8 mouse cellular contexts compared by ENCODE assay signal in genomic region chr11:79961346-79962124, GRCm38 (mm10). TPM values are rescaled to one million over a fixed set of nuclear protein-coding genes. Genes with fewer than 3 reads are reported as not detected.
DNase-seq lines count a peak whose midpoint lies in the region; ATAC-seq and TF ChIP-seq lines count a peak whose summit lies in the region.

No protein-coding gene starts in this region.

- H3K9ac ChIP-seq in intestine, postnatal 0 days (ENCODE audit: low read depth, low read length), result peak overlapping the region; percentile 58

- no peak for ATAC-seq in CD4-positive, CD25-positive, alpha-beta regulatory T cell, adult 4 months
- ATAC-seq in intestine, postnatal 0 days, result peak; percentile 18; the same call in 1 of the 2 replicates

- peak overlapping the region; percentile 95 for H3K4me3 ChIP-seq in thymus, adult 2 months (ENCODE audit: control insufficient read depth, insufficient read depth, low read length)
- H3K4me3 ChIP-seq in intestine, postnatal 0 days (ENCODE audit: low read depth, low read length), result peak overlapping the region; percentile 66
- peak overlapping the region; percentile 66 for H3K4me3 ChIP-seq in midbrain, embryonic 10.5 days

- no peak overlapping the region for H3K27ac ChIP-seq in thymus, adult 2 months (ENCODE audit: control insufficient read depth, insufficient read depth, low read length)
- peak overlapping the region; percentile 54; the same call in 1 of the 2 replicates for H3K27ac ChIP-seq in intestine, postnatal 0 days (ENCODE audit: low read depth, low read length)
- H3K27ac ChIP-seq in midbrain, embryonic 10.5 days (replicated peaks), result peak overlapping the region; percentile 86

- TF ChIP-seq POLR2A in thymus, adult 2 months (IDR thresholded peaks at IDR 0.05; ENCODE audit: control insufficient read depth, extremely low read depth, insufficient read depth, low read length, poor library complexity), result no peak

- no peak for TF ChIP-seq CTCF in thymus, adult 2 months (IDR thresholded peaks at IDR 0.05; ENCODE audit: borderline replicate concordance, control insufficient read depth, extremely low read depth, insufficient read depth, low read length, poor library complexity)
- no peak for TF ChIP-seq CTCF in intestine, postnatal 0 days (IDR thresholded peaks at IDR 0.05; ENCODE audit: low read depth)

- no peaks in the 10 kb centered on the region for H3K27me3 ChIP-seq in thymus, adult 2 months (ENCODE audit: control insufficient read depth, insufficient read depth, low read length)
- H3K27me3 ChIP-seq in intestine, postnatal 0 days (replicated peaks; ENCODE audit: control insufficient read depth, insufficient read depth, low read length), result no peaks in the 10 kb centered on the region
- H3K27me3 ChIP-seq in midbrain, embryonic 10.5 days (ENCODE audit: low read depth, poor library complexity, severe bottlenecking), result no peaks in the 10 kb centered on the region

- WGBS in thymus, adult 2 months, result 10% methylated on average over 27 of the region's 27 CpGs
- 5% methylated on average over 27 of the region's 27 CpGs for WGBS in intestine, postnatal 0 days
- WGBS in midbrain, embryonic 10.5 days, result 8% methylated on average over 27 of the region's 27 CpGs

- peak; percentile 19 for DNase-seq in CD4-positive, CD25-positive, alpha-beta regulatory T cell, adult 2 months (ENCODE audit: low read depth, low spot score)
- peak; percentile 2 for DNase-seq in thymus, adult 2 months
- no peak for DNase-seq in thymus, adult 18-20 months
- DNase-seq in midbrain, embryonic 10.5 days (ENCODE audit: low spot score), result no peak
- DNase-seq in frontal cortex, postnatal 36 days (ENCODE audit: low spot score in 2 of 2), result no peak
- no peak for DNase-seq in adrenal gland, postnatal 4 days (ENCODE audit: low spot score in 2 of 2)

- H3K4me2 ChIP-seq in intestine, postnatal 0 days (replicated peaks; ENCODE audit: low read depth), result peak overlapping the region; percentile 82

- H3K4me1 ChIP-seq in thymus, adult 2 months (replicated peaks; ENCODE audit: control insufficient read depth, insufficient read depth, low read length), result peaks cover 5% of the 10 kb centered on the region
- H3K4me1 ChIP-seq in intestine, postnatal 0 days (replicated peaks; ENCODE audit: control insufficient read depth, insufficient read depth, low read length), result no peaks in the 10 kb centered on the region; the same call in 1 of the 2 replicates
- H3K4me1 ChIP-seq in midbrain, embryonic 10.5 days, result peaks cover 9% of the 10 kb centered on the region

- peaks cover 19% of the 10 kb centered on the region for H3K36me3 ChIP-seq in thymus, adult 2 months (ENCODE audit: control insufficient read depth, insufficient read depth, low read length)
- peaks cover 8% of the 10 kb centered on the region for H3K36me3 ChIP-seq in intestine, postnatal 0 days (ENCODE audit: control insufficient read depth, insufficient read depth)
- H3K36me3 ChIP-seq in midbrain, embryonic 10.5 days, result peaks cover 39% of the 10 kb centered on the region

- H3K9me3 ChIP-seq in intestine, postnatal 0 days (ENCODE audit: control insufficient read depth), result no peaks in the 10 kb centered on the region
- H3K9me3 ChIP-seq in midbrain, embryonic 10.5 days (replicated peaks), result no peaks in the 10 kb centered on the region

RNA-seq across cellular contexts. Expression of gene Utp6, which starts 0.7 kb away (rescaled TPM):
- polyA plus RNA-seq in CD4-positive, CD25-positive, alpha-beta regulatory T cell, adult 4 months (2017; shearing (Covaris generic)), result 10 to 100 TPM; 39.3 to 52.3 TPM
- 7.8 and 8.2 TPM in 2 replicates for polyA plus RNA-seq in thymus, adult 2 months (2012; rRNA removed)
- polyA plus RNA-seq in intestine, postnatal 0 days (2015; fragmentation: Nextera tagmentation; extraction: Ambion mirVana), result 24.4 and 24.5 TPM in 2 replicates
- polyA plus RNA-seq in midbrain, embryonic 10.5 days (2016; fragmentation: Nextera tagmentation; extraction: Ambion mirVana), result 64.5 and 66.8 TPM in 2 replicates
- total RNA-seq in adrenal gland, postnatal 4 days (2021), result 10 to 100 TPM; 35.3 to 39.7 TPM

RNA-seq across cellular contexts. Expression of gene Suz12, which starts 31.4 kb away (rescaled TPM):
- 10 to 100 TPM; 22.3 to 33.0 TPM for polyA plus RNA-seq in CD4-positive, CD25-positive, alpha-beta regulatory T cell, adult 4 months (2017; shearing (Covaris generic))
- polyA plus RNA-seq in thymus, adult 2 months (2012; rRNA removed), result 14.7 and 17.3 TPM in 2 replicates
- polyA plus RNA-seq in intestine, postnatal 0 days (2015; fragmentation: Nextera tagmentation; extraction: Ambion mirVana), result 14.2 and 18.5 TPM in 2 replicates
- 19.7 and 20.6 TPM in 2 replicates for polyA plus RNA-seq in midbrain, embryonic 10.5 days (2016; fragmentation: Nextera tagmentation; extraction: Ambion mirVana)
- 10 to 100 TPM; 80.8 to 83.1 TPM for total RNA-seq in adrenal gland, postnatal 4 days (2021)

Comparison
In these comparisons a context has a peak if more than half of its experiments do, and no peak if none do; other contexts are left out.
1. DNase-seq: peak in CD4-positive, CD25-positive, alpha-beta regulatory T cell, adult 2 months (single experiment) and thymus, adult 2 months (single experiment); none in thymus, adult 18-20 months (0 of 2), midbrain, embryonic 10.5 days (single experiment), frontal cortex, postnatal 36 days (0 of 2) and adrenal gland, postnatal 4 days (0 of 2).
2. Peak in every context shown above with its lines, with median percentiles within 50 percentile points of each other: H3K4me3 ChIP-seq.